Mouse (Mus musculus): ENCODE measurements around the gene Clca3a2. TPM values are rescaled to one million over a fixed set of nuclear protein-coding genes. Genes with fewer than 3 reads are reported as not detected.
"Not testable (repeated sequence)": the region's sequence is repeated elsewhere in the genome, so short reads cannot be mapped to it uniquely, and the experiment has no call there.

The Clca3a2 gene
- total RNA-seq, 2 experiments from 2014 or later: 0.50 to 0.95 TPM

GRCm38 (mm10) chr3:144749062-144749963 lies 70.0 kb downstream of the Clca3a2 start:
- intact Hi-C loops (cut with DNase I); DNase-seq: not testable (repeated sequence)

GRCm38 (mm10) chr3:144747706-144748105 lies 71.6 kb downstream of the Clca3a2 start:
- DNase-seq; intact Hi-C loops (cut with DNase I): not testable (repeated sequence)

Other genes with a start within 250 kb of the Clca3a2 start
- gene Hs2st1, start 249.3 kb downstream of the Clca3a2 start, total RNA-seq (2021): 10 to 100 TPM; 56.3 to 60.1 TPM
- 100 to 1,000 TPM; 248 to 253 TPM for gene Selenof, start 249.2 kb downstream of the Clca3a2 start, total RNA-seq (2021)
- 100 to 1,000 TPM; 179 to 208 TPM for gene Sh3glb1, start 99.2 kb downstream of the Clca3a2 start, total RNA-seq (2021)
- 1 to 10 TPM in 1 of 2 experiments, under 1 TPM in 1; 0.62 to 1.0 TPM for gene Clca3a1, start 58.5 kb downstream of the Clca3a2 start, total RNA-seq (2021)
- not detected for gene Clca3b, start 29.9 kb upstream of the Clca3a2 start, total RNA-seq (2021)
- not detected for gene Clca4b, start 113.0 kb upstream of the Clca3a2 start, total RNA-seq (2021)
- gene Clca4a, start 155.6 kb upstream of the Clca3a2 start, total RNA-seq (2021): not detected
- gene Clca1, start 213.3 kb upstream of the Clca3a2 start, total RNA-seq (2021): not detected